Mouse (Mus musculus) embryo, embryonic 9.5 days (tissue): Measurements from ENCODE around the gene Med18.
"Not testable (repeated sequence)": the region's sequence is repeated elsewhere in the genome, so short reads cannot be mapped to it uniquely, and the experiment has no call there.

Experiments
- DNase-seq: peaks from one replicate; pipeline ENCODE4 v3.0.0-alpha.2; 2017; ENCODE audit errors: extremely low spot score

The Med18 gene

GRCm38 (mm10) chr4:132421556-132421922 lies 42.2 kb downstream of the Med18 start:
- DNase-seq, result no peak

GRCm38 (mm10) chr4:132420471-132420870 lies 43.2 kb downstream of the Med18 start:
- DNase-seq, result no peak

DNA sequence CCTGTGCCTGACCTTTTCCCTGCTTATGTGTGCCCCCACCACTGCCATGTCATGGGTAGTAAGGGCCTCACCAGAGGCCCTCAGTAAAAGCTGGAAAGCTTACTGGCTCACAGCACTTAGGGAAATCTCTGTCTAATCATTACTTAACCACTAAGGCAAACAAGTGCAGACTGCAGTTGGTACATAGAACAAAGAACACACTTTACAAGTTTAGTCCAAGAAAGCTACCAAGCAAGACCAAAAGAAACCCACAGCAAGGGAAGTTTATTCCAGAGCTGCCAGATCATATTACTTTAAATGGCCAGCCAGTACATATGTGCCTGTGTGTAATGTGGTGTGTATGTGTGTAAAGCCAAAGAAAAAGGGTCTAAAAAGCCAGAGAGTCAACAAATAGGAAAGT lies 47.8 kb downstream of the Med18 start:
- DNase-seq, result no peak

- DNase-seq, result not testable (repeated sequence)
Observed at GRCm38 (mm10) chr4:132413257-132413656, 50.5 kb downstream of the Med18 start.

- peak; percentile 19 for DNase-seq
Observed at GRCm38 (mm10) chr4:132411322-132412094, 52.2 kb downstream of the Med18 start.

- DNase-seq, result no peak
Observed at GRCm38 (mm10) chr4:132409587-132410229, 54.0 kb downstream of the Med18 start.
